Mouse (Mus musculus): ENCODE results near the gene Fam24b. TPM values are rescaled to one million over a fixed set of nuclear protein-coding genes. Genes with fewer than 3 reads are reported as not detected.

Fam24b gene
- polyA plus RNA-seq (2012; rRNA removed): 0.08 and 0.14 TPM in 2 replicates

GRCm38 (mm10) chr7:131329416-131329815 lies at the start of gene Fam24b:
Fam24b (minus strand) TSS chr7:131329516.

DNA sequence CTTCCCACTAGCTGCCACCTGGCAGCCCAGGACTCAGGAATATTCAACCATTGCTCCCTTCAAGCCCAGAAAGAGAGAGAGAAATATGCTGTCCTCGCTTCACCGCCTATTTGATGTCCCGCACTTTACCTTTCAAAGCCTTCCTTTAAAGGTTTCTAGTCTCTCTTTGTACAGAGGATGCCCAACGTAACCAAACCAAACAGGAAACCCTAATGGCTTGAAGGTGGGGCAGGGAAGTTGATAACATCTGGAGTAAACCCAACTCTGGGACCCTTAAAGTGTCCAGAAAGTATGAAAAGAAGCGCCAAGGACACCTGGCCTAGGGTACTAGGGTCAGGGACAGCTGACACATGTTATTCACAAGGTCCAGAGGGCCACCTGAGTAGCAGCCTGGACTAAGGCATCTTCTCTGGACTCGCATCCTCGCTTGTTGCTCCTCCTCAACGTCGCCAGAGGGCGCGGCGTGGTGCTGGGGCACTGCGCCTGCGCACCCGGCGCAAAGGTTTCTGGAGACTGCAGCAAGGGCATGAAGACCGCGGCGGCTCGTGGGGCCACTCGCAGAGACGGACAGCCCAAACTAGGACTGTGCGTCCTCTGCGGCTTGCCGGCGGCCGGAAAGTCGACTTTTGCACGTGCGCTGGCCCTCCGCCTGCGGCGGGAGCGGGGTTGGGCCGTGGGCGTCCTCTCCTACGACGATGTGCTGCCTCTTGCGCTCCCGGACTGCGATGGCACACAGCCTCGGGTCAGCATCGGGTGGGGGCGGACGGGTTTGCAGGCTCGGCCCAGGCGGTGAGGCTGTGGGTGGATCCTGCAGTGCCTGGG lies 41.5 kb upstream of the Fam24b start, which contains the start of gene Pstk:
Pstk (plus strand) TSS at position 494 of the 822 bp plus-strand sequence.

DNA sequence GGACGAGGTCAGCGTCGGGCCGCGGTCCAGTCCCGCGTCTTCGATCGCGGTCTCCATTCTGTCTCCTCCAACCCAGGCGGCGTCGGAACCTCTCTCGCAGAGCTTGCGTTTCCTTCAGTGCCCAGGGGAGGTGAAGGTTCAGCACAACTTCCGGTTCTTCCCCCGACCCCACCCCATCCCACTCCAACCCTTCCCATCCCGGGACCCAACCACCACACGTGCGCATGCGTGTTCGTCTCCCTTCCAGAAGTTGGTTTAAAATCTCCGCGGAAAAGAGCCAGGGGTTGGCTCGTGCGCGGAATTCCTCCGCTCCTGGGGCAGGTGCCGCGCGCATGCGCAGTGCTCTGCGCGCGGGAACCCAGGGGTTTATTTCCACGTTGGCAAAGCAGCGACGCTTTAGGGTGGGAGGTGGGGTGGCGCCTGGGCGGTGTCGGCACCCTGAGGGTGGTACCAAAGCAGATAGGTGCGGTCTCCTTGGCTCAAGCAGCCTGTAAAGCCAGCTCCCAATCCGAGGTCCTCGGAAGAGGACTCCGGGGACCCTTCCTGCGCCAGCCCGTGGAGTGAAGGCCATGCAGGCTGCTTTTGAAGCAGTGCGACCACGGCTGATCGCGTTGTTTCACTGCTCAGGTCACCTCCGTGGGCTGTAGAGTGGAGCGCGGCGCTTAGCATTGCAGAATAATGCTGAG lies 33.4 kb upstream of the Fam24b start, which contains the start of gene 2310057M21Rik:
2310057M21Rik (minus strand) TSS at position 145 of the 686 bp plus-strand sequence.

GRCm38 (mm10) chr7:131333564-131333963 lies 4.2 kb upstream of the Fam24b start, which contains the start of gene Fam24a:
Fam24a (plus strand) TSS chr7:131333864.

DNA sequence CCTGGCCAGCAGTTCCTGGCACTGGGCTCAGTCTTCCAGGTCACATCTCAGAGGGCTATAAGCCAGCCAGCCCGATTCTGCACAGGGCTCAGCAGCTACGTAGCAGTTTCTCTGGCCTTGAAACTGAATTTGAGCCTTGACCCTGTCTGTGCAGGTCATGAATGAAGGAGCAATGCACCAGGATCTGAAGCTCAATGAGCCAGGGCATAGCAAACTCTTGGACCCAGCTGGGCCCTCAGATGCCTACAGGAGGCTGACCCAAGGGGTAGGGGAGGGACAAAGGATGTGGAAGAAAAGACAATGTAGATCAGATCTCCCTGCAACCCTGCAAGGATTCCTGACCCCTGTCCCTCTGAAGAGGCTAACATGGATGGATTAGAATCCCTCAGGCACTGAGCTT lies 7.1 kb downstream of the Fam24b start, which contains the start of gene Cuzd1:
Cuzd1 (minus strand) TSS at position 101 of the 400 bp plus-strand sequence.

Other genes with a start within 250 kb of the Fam24b start
- gene 4933402N03Rik, start 183.2 kb downstream of the Fam24b start, polyA plus RNA-seq (2012; rRNA removed): not detected in 2 replicates
- not detected in 2 replicates for gene 5430419D17Rik, start 155.1 kb downstream of the Fam24b start, polyA plus RNA-seq (2012; rRNA removed)
- 0.02 TPM in 1 of 2 replicates, not detected in the other for gene Cuzd1, start 7.2 kb downstream of the Fam24b start, polyA plus RNA-seq (2012; rRNA removed)
- not detected in 2 replicates for gene Fam24a, start 4.3 kb upstream of the Fam24b start, polyA plus RNA-seq (2012; rRNA removed)
- 3.1 and 3.6 TPM in 2 replicates for gene 2310057M21Rik, start 33.2 kb upstream of the Fam24b start, polyA plus RNA-seq (2012; rRNA removed)
- 16.8 TPM in 2 replicates for gene Pstk, start 41.6 kb upstream of the Fam24b start, polyA plus RNA-seq (2012; rRNA removed)
- 6.4 TPM in 2 replicates for gene Ikzf5, start 81.0 kb upstream of the Fam24b start, polyA plus RNA-seq (2012; rRNA removed)
- 13.7 and 13.9 TPM in 2 replicates for gene Acadsb, start 81.1 kb upstream of the Fam24b start, polyA plus RNA-seq (2012; rRNA removed)
- not detected in 2 replicates for gene Hmx3, start 213.4 kb upstream of the Fam24b start, polyA plus RNA-seq (2012; rRNA removed)
- not detected in 2 replicates for gene Hmx2, start 219.3 kb upstream of the Fam24b start, polyA plus RNA-seq (2012; rRNA removed)
- 54.2 and 55.3 TPM in 2 replicates for gene Bub3, start 230.7 kb upstream of the Fam24b start, polyA plus RNA-seq (2012; rRNA removed)